Mouse (Mus musculus) cortical plate, adult 2 months (tissue): ENCODE results near the gene Gm29094. TPM values are rescaled to one million over a fixed set of nuclear protein-coding genes. Genes with fewer than 3 reads are reported as not detected.
"Not testable (repeated sequence)": the region's sequence is repeated elsewhere in the genome, so short reads cannot be mapped to it uniquely, and the experiment has no call there.

ENCODE experiments used
- H3K27ac ChIP-seq: fragments of 200-500 bp; 2 replicates; pipeline ENCODE4 v1.5.1; 2012; ENCODE audit warnings: low read length, control low read depth, inconsistent platforms; ENCODE audit not compliant: insufficient read depth
- H3K4me1 ChIP-seq: fragments of 200-500 bp; 2 replicates; pipeline ENCODE4 v1.6.1; 2011; ENCODE audit warnings: low read length; ENCODE audit not compliant: control insufficient read depth, insufficient read depth
- H3K4me3 ChIP-seq: fragments of 200-500 bp; 2 replicates; pipeline ENCODE4 v1.5.1; 2011; ENCODE audit warnings: mild to moderate bottlenecking, low read length, control low read depth; ENCODE audit not compliant: insufficient read depth
- CTCF ChIP-seq: fragments of 200-500 bp; IDR thresholded peaks from 2 replicates; pipeline ENCODE4 v1.5.1; 2011; ENCODE audit warnings: mild to moderate bottlenecking, control low read depth, low read length; ENCODE audit not compliant: insufficient read depth; ENCODE audit errors: extremely low read depth
- polyA plus RNA-seq: library from polyadenylated mRNA; depleted of rRNA; stranded (reverse); fragments of >200 nt; gene quantifications from 2 replicates; pipeline ENCODE4 v1.2.3, GENCODE M21; 2012; rRNA removed

The Gm29094 gene
- not detected in 2 replicates for polyA plus RNA-seq

DNA sequence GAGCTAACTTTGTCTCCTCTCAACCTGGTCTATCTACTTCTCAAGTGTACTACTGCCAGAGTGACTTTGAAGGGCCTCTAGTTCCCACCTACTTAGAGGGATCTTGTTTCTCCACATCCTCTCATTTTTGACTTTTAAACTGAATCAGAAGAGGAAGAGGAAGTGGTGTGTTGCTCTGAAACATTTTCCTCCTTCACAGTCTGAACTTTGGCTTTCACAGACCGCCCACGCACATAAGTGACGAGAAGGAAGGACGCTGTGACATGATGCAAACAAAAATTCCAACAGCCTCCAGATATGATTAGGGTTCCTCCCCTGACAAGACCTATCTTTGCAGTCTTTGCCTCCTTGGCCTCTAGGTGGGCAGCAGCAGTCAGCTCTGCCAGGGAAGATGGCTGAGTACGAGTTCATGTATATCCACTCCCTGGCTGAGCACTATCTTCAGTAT lies at the start of gene Gm29094, which contains the start of gene Bcl2a1b:
Gene Gm29094 (plus strand): TSS at position 411 of the 448 bp plus-strand sequence.
Gene Bcl2a1b (plus strand): TSS at position 241 of the 448 bp plus-strand sequence.
- H3K27ac ChIP-seq, H3K4me1 ChIP-seq, H3K4me3 ChIP-seq: not testable (repeated sequence)

DNA sequence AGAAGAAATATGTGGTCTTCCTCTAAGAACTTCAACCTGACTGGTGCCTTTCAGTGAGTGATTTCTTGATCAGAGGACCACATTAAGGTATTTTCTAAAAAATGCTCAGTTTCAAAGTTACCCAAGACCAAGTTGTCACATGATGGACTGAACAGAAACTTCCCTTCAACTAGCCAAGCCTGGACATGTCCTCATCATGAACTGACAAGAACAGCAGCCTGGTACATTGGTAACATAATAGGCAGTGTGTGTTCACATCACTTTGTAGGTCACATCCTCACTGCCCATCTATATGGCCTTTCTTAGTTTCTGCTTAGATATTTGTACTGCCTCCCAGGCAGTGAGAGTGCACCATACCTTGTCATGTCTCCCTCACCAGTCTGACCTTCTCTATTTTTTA lies 26.6 kb upstream of the Gm29094 start:
- H3K4me1 ChIP-seq, H3K27ac ChIP-seq, H3K4me3 ChIP-seq: not testable (repeated sequence)

DNA sequence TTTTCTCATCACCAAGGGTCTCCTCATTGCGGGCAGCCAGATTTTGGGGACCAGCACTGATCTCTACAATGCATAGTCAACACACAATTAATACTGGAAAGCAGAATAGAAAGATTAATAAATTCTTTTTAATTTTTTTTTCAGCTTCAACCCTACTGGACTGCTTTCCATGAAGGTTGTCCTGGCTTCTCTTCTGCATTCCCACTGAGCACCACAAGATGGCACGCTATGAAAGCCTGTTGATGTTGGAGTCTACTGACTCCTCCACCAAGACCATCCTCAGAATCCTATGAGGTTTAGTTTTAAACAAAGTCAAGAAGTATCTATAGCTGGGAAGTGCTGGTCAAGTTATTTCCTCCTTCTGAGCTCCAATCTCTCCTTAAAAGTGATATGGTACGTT lies 20.3 kb upstream of the Gm29094 start:
- H3K4me1 ChIP-seq, H3K4me3 ChIP-seq, H3K27ac ChIP-seq: not testable (repeated sequence)
- 0 out of 2 replicates have a peak, but pooled peaks have one; percentile 30 for TF ChIP-seq CTCF

DNA sequence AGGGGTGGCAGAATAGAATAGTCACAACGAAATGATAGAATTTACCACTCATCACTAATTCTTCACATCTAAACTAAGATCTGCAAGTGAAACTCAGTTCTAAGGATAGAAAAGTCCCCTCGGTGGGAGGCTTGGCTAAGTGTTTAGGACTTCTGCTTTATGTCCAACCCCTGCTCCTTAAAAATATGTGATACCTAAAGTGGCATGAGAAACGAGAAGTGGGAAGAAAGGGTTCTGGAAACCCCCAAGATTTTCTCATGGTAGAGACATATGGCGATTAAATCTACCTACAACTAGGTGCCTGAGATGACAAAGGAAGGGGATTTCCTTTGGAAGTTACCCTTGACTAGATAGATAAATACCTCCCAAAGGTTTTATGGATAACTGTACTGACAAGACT lies 19.7 kb upstream of the Gm29094 start:
- H3K4me1 ChIP-seq, H3K4me3 ChIP-seq, H3K27ac ChIP-seq: not testable (repeated sequence)

DNA sequence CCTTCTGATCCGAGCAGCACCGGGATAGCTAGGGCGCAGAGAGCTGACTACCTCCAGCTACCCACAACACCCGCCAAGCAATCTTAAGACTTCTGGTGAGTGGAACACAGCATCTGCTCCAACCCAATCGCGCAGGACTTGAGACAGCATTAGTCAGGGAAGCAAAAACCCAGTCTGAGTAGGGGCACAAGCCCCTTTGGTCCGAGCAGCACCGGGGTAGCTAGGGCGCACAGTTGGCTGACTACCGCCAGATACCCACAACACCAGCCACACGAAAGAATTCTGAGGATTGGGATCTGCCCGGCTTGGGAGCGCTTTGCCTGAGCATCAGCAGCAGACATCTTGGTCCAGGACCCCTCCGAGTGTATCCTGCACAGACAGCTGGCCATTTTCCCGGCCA lies 12.2 kb upstream of the Gm29094 start:
- not testable (repeated sequence) for H3K27ac ChIP-seq, H3K4me1 ChIP-seq

DNA sequence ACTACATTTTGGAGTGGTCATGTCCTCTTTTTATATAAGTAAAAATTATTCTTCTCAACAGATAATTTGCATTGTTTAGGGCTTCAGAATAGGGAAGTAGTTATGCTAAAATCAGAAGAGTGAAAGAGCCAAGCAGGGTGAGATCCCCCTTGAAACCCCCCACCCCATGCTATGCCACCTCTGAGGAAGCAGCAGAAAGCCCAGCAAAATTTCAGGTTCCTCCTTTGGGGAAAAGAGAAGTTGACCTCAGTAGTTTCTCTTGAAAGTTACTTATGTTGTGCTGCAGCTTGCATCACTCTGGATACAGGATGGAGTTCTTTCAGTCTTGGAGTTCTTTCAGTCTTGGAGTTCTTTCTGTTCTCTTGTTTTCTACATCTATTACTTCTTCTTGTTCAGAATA lies 3.7 kb upstream of the Gm29094 start:
- not testable (repeated sequence) for H3K27ac ChIP-seq, H3K4me3 ChIP-seq, H3K4me1 ChIP-seq

More for the DNA sequence above, 12.2 kb upstream of the Gm29094 start:
- H3K4me3 ChIP-seq: not testable (repeated sequence)

DNA sequence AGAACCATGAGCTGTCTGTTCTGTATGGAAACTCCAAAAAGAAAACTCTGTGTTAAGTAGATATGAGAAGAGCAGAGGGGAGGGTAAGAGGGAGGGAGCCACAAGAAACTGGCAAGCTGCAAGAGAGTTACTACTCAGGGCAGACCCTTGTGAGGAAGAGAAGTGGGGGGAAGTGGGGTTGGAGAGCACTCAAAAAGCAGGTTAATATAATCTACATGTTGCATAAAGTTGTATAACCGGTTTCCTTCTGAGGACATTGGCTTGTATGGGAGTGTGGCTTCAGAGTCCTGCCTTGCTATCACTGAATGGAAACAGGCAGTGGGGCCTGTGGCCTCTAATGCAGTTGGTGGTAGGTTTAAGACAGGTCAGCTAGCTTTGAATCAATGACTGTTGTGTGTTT lies 1.7 kb upstream of the Gm29094 start:
- H3K4me3 ChIP-seq, H3K4me1 ChIP-seq, H3K27ac ChIP-seq: not testable (repeated sequence)

DNA sequence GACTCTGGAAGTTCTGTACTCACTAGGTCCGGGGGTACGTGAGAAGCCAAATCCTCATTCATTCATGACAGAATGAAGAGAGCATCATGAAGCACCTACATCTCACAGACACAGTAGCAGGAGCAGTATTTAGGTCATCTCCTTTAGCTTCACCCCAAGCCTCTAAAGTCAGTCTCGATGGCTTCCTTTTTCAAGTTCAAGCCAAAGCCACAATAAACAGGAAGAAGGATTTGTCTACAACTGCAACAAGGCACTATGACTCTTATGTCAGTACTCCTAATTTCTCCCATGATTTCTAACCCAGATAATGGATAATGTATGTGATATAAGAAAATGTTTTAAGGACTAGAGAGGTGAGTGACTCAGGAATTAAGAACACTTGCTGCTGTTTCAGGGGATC lies 830 bp upstream of the Gm29094 start:
- H3K27ac ChIP-seq, H3K4me3 ChIP-seq, H3K4me1 ChIP-seq: not testable (repeated sequence)

DNA sequence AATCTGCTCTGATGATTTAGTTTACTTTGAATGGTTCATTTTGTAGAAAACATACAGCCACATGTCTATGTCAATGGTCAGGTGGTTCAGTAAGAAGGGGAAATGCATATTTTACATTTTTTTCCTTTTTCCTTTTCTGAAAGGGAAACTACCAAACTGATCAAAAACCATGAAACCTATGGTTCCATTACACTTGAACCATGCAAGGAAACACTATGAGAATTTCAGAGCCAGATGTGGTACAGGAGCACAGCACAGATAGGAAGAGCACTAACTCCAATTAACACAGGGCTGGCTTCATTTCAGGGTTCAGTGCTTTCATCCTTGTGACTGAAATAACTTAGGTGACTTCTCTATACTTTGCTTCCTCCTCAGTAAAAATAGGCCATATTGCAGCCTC lies 3.1 kb downstream of the Gm29094 start:
- H3K4me1 ChIP-seq, H3K4me3 ChIP-seq: not testable (repeated sequence)

DNA sequence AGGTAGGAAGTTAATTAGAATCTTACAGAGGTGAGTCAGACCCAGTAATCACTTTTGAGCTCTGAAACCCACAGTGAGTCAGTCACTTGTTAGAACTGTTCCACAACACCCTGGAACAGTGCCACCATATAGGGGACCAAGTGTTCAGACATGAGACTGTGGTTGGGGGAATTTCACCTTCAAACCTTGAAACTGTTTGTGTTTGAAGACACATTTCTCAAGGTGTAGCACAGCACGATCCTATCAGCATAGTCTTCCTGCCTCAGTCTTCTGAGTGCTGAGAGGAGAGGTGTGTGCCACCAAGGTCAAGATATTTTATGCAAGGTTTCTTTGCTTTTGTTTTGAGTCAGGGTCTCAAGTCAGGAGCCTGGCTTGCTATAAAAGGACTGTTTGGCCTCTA lies 9.8 kb downstream of the Gm29094 start:
- H3K27ac ChIP-seq, H3K4me3 ChIP-seq, H3K4me1 ChIP-seq: not testable (repeated sequence)

More for the DNA sequence above, 3.1 kb downstream of the Gm29094 start:
- not testable (repeated sequence) for H3K27ac ChIP-seq

DNA sequence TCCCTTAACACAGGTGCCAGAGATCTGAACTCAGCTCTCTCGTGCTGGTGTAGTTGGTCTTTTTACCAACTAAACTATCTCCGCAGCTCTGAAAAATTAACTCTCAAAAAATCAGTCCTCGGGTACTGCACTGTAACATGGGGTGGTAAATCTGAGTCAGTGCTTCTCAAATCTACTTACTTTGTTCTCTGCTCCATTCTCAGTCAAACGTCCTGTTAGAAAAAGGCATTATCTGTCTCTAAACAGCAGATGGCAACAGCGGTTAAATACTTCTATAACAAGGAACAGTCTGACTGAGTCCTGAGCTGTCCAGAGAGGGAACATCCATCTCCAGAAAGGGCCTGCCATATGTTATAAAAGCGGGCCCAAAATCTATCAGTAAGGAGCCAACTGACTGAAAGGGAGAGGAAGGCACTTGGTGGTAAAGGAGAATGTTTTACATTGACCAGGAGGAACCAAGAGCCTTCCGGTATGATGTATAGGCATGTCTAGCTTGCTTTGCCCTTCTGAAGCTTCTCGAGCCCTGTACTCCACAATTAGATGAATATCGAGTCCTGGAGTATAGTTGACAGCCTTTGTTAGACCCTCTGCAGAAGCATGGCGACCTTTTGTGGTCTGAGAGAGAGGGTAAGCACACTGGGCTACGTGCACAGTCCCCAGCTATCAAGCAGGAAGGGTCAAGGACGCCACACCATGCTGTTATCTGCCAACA lies 11.3 kb downstream of the Gm29094 start, which contains the start of gene Mthfs:
Gene Mthfs (plus strand): TSS at position 324 of the 712 bp plus-strand sequence.
- Histone ChIP-seq H3K27ac (peak within 1 kb of the TSS; percentile 59; the same call in 1 of the 2 replicates), H3K4me3 (peak within 1 kb of the TSS; percentile 33; the same call in 1 of the 2 replicates)
- H3K4me1 ChIP-seq: not testable (repeated sequence)

DNA sequence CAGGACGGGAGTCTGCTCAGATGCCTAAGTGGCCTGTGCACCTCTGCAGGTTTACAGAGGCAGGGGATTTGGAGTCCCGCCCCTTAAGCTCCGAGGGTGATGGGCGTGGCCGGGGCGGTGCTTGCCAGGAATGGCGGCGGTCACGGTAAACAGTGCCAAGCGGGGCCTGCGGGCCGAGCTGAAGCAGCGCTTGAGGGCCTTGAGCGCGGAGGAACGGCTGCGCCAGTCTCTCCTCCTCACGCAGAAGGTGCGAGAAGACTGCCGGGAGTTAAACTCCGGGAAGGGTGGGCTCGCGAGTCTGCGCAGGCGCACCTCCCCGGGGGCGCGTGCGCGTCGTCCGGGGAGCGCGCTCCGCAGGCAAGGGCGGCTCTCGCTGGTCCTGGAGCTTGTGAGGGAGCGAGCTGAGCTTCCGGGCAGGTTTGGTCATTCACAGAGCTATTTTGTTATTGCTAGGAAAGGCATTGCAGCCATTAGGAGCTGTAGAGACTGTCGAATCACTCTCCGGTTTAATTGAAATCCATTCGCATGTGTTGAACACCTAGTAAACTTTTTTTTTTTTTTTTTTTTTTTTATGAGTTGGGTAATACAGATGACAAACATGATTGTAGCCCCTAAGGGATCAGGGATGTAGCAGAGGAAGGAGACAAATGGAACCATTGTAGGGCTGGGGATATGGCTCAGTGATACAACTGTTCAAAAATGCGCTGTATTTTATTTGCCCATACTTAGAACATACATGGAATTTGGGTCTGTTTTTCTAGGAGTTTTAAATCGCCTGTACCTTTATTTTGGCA lies 12.1 kb downstream of the Gm29094 start:
- H3K4me1 ChIP-seq: not testable (repeated sequence)
- Histone ChIP-seq H3K27ac (peak overlapping the region; percentile 59; the same call in 1 of the 2 replicates), H3K4me3 (peak overlapping the region; percentile 33; the same call in 1 of the 2 replicates)

DNA sequence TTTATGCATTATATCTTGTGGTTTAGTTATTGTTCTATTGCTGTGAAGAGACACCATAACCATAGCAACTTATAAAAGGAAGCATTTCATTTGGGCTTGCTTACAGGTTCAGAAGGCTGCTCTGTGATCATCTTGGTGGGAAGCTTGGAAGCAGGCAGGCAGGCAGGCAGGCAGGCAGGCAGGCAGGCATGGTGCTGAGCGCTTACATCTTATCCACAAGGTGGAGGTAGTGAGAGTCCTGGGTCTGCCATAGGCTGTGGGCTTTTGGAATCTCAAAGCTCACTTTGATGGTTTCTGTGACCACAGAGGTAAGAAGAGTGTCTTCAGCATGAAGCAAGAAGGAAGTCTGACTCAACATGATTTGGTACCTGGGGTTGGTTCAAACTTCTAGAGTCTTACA lies 13.2 kb downstream of the Gm29094 start:
- not testable (repeated sequence) for H3K4me1 ChIP-seq, H3K27ac ChIP-seq, H3K4me3 ChIP-seq

DNA sequence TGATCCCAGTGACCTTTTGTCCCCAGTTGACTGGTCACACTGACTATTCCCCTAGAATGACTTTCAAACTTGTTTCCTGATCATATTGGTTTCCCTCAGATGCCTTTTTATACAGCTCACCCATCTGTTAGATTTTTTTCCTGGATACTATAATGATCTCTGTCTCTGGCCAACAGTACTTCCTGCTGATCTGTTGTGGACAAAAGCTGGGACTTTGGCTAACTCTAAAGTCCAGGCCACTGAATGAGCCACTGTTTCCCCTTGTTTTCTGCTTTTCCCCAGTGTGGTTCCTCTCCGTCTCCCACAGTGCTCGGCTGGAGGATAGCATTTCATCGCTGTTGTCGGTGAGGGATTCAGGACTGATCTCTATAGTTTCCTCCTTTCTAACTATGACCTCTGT lies 19.0 kb downstream of the Gm29094 start:
- H3K27ac ChIP-seq, H3K4me3 ChIP-seq, H3K4me1 ChIP-seq: not testable (repeated sequence)

DNA sequence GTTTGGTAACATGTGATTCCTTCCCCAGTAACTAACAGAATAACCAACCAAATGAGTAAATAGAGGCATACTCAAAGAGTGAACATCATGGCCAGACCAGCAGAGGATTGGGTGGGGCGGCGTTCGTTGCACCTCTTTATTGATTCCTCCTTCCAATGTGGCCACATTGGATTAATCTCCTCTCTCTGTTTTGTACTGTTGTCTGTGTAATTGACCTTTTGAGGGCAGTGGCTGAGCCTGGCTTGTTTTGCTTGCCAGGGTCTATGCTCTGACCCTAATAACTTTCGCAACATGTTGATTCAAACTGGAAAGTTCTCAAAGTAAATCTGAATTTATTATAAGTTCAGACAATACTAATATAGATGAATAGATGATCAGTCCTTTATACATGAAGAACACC lies 20.5 kb downstream of the Gm29094 start:
- H3K4me1 ChIP-seq, H3K4me3 ChIP-seq, H3K27ac ChIP-seq: not testable (repeated sequence)
